Mouse (Mus musculus): Measurements from ENCODE around the gene Pkd1l2.
A peak's percentile ranks its signal among the peaks of the same experiment; 100 is the strongest.

The Pkd1l2 gene

GRCm38 (mm10) chr8:117082947-117083559 lies 804 bp upstream of the Pkd1l2 start:
- DNase-seq = no peak

DNA sequence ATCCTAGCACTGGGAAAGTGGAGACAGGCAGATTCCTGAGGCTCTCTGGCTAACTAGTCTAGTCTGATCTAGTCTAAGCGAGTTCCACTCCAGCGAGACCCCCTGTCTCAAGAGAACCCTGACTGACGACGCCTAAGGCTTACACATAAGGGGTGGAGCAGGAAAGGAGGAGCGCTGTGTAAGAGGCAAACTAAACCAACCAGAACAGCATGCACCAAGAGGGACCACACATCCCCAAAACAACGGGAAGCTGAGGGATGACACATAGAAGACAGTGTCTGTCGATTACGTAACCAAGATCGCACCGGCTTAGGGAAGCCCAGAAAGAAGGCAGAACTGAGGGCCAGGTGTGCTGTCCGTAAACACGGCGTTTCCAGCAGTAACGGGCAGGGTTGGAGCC lies 2.6 kb downstream of the Pkd1l2 start:
- no peak for DNase-seq

- no peak for DNase-seq
Observed at GRCm38 (mm10) chr8:117078367-117078926, 3.8 kb downstream of the Pkd1l2 start.

GRCm38 (mm10) chr8:117074350-117075182 lies 7.7 kb downstream of the Pkd1l2 start:
- DNase-seq = no peak

GRCm38 (mm10) chr8:117069708-117070107 lies 12.5 kb downstream of the Pkd1l2 start:
- no peak for DNase-seq

DNA sequence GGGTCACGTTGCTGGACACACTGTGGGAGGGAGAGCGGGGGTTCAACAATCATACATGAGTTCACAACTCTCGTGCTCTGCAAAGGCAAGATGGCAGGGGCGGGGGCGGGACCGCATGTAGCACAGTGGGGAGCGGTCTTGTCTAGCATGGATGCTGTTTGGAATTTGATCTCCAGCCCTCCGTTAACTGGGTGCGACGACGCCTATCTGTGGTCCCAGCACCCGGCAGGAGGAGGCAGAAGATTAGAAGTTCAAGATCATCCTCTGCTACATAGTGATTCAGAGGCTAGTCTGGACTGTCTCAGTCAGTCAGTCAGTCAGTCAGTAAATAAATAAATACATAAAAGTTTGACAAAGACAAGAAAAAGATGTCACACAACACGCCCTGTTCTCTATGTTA lies 14.0 kb downstream of the Pkd1l2 start:
- no peak for DNase-seq

DNA sequence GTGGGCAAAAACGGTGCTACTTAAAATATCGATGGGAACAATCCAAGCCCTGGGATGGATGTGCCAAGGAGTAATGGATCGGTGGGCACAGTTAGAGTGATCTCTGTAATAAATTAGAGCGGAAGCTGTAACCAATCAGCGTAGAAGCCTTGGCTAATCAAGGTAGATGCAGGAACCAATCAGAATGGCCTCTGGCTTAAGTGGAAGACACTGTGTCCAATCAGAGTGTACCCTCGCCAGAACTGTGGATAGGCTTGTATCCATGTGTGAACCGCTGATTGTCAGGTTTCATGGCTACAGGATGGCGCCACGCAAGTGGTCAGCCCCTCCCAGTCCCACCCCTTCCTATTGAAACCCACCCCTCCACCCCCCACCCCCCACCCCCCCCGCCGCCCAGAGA lies 14.9 kb downstream of the Pkd1l2 start:
- DNase-seq = no peak

- DNase-seq = no peak
Observed at GRCm38 (mm10) chr8:117066955-117067354, 15.3 kb downstream of the Pkd1l2 start.

DNA sequence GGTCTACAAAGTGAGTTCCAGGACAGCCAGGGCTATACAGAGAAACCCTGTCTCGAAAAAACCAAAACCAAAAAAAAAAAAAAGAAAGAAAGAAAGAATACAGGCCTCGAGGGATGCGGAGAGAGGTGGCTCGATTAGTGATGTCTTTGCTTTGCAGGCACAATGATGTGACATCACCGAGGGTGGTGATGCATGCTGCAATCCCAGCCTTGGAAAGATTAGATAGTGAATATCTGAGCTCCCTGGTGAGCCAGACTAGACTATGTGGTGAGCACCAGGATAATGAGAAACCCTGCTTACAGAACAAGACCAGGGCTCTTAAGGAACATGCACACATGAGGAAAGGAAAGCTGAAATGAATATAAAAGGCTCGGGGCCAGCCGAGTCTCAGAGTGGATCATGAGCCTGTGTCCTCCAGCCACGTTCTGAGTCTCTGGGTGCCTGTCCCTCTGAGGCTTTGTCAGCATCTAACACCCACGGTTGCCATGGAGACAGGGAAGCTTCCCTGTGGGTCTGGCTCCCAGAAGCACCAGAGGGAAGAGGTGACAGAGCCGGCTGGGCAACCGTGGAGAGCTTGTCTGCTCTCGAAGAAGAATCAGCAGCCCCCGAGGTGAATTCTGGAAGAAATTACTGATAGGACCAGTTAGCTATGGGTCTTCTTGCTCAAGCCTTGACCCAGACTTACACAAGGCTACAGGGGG lies 20.9 kb downstream of the Pkd1l2 start:
- peak; percentile 58 for DNase-seq

DNA sequence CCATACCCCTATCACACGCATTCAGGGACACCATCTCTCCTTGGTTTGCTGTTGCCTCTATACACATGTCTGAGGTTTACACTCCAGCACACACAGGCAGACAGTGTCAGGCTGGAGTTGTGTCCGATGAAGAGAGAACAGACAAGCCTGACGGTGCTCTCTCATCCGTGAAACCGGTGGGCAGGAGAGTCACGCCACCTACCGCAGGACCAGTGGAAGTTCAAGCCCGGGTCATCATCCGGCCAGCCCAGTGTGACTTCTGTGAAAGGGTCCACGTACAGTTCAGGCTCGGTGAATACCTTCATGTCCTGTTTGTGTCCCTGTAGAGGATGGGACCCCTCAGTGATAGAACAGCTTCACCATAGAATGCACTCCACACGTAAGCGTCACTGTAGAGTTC lies 21.9 kb downstream of the Pkd1l2 start:
- no peak for DNase-seq

DNA sequence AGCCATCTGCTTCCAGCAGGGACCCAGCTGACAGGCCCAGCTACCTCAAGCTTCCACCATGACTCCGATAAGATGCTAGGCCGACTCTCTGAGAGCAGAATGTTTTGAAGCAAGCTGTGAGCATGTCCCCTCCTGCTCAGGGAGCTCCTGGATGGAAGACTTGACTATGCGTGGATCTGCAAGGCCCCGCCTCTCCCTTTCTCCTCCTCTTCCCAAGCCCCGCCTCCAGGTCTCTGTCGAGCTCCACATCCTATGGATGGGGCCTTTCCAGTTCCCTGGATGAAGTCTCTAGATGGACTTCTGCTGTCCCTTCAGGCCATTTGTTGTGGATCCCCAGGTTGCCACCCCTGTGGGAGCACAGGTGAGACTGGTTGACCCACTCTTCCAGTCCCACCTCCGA lies 23.2 kb downstream of the Pkd1l2 start:
- no peak for DNase-seq

- DNase-seq = no peak
Observed at GRCm38 (mm10) chr8:117055097-117055496, 27.2 kb downstream of the Pkd1l2 start.

GRCm38 (mm10) chr8:117054146-117054545 lies 28.1 kb downstream of the Pkd1l2 start:
- no peak for DNase-seq

- DNase-seq = no peak
Observed at GRCm38 (mm10) chr8:117053135-117054079, 28.8 kb downstream of the Pkd1l2 start.

- DNase-seq = no peak
Observed at GRCm38 (mm10) chr8:117051316-117051715, 30.9 kb downstream of the Pkd1l2 start.

GRCm38 (mm10) chr8:117050763-117051162 lies 31.5 kb downstream of the Pkd1l2 start:
- no peak for DNase-seq

DNA sequence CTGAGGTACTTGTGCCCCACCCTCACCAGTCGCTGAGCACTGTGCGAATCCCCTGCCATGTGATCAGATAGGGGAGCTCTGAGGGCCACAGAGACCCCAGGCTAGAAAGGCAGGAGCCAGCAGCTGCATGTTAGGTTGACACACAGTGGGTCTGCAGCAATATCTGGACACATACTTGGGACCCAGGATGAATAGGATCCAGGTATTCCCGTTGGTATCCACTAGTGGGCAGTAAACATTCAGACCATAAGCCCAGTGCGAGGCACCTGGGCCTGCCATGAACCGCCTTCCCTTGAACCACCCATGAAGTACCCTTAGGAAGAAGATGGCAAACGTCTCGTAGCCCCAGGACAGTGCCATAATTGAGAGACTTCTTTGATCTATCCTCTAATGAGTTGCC lies 32.8 kb downstream of the Pkd1l2 start:
- DNase-seq = no peak

DNA sequence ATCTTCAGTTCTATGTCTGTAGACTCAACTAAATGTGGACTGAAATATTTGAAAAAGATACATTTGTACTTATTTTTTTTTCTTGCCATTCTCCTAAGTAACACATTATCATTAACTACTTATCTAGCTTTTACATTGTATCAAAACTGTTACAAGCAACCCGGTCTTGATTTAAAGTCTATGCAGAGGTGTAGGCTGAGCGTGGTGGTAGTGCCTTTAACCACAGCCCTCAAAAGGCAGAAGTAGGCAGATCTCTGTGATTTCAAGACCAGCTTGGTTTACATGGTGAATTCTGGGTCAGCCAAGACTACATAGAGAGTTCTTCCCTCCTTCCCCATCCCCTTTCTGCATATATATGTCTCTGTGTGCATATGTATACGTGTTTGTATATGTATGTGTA lies 38.7 kb downstream of the Pkd1l2 start:
- DNase-seq = no peak

GRCm38 (mm10) chr8:117039843-117040242 lies 42.4 kb downstream of the Pkd1l2 start:
- peak; percentile 17 for DNase-seq

GRCm38 (mm10) chr8:117037374-117037935 lies 44.8 kb downstream of the Pkd1l2 start:
- DNase-seq = no peak

GRCm38 (mm10) chr8:117033393-117033792 lies 48.9 kb downstream of the Pkd1l2 start:
- DNase-seq = no peak

DNA sequence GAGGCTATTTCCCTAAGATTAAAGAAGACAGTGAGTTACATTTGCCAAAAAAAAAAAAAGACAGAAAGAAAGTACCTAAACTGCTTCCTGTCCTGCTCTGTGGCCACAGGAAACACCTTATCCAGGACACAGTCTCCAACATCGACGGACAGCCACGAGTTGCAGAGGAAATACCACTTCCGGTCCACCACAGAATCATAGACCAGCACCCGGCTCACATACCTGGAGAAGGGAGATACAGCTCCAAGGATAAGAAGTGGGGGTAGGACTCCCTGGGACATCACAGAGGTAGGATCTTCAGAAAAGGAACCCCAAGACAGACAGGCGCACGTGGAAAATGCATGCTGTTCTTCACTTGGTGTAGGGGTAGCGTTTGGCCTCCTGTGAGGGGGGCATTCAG lies 49.6 kb downstream of the Pkd1l2 start:
- DNase-seq = no peak

Measured in layer of hippocampus, adult 9-11 months (tissue).